Mouse (Mus musculus) adrenal gland, postnatal 10 days (tissue): ENCODE data around the gene Tdrd12. TPM values are rescaled to one million over a fixed set of nuclear protein-coding genes. Genes with fewer than 3 reads are reported as not detected.
"Not testable (repeated sequence)": the region's sequence is repeated elsewhere in the genome, so short reads cannot be mapped to it uniquely, and the experiment has no call there.

Experiments
- DNase-seq: peaks from one replicate; pipeline ENCODE4 v3.0.0; 2021; ENCODE audit warnings: mixed read lengths
- total RNA-seq, 2 experiments: library from RNA; stranded (reverse); gene quantifications; 2 replicates each; pipeline ENCODE4 v1.2.3; 2021

Gene Tdrd12
- total RNA-seq, 2 experiments from 2014 or later, result 0.30 to 0.33 TPM

DNA sequence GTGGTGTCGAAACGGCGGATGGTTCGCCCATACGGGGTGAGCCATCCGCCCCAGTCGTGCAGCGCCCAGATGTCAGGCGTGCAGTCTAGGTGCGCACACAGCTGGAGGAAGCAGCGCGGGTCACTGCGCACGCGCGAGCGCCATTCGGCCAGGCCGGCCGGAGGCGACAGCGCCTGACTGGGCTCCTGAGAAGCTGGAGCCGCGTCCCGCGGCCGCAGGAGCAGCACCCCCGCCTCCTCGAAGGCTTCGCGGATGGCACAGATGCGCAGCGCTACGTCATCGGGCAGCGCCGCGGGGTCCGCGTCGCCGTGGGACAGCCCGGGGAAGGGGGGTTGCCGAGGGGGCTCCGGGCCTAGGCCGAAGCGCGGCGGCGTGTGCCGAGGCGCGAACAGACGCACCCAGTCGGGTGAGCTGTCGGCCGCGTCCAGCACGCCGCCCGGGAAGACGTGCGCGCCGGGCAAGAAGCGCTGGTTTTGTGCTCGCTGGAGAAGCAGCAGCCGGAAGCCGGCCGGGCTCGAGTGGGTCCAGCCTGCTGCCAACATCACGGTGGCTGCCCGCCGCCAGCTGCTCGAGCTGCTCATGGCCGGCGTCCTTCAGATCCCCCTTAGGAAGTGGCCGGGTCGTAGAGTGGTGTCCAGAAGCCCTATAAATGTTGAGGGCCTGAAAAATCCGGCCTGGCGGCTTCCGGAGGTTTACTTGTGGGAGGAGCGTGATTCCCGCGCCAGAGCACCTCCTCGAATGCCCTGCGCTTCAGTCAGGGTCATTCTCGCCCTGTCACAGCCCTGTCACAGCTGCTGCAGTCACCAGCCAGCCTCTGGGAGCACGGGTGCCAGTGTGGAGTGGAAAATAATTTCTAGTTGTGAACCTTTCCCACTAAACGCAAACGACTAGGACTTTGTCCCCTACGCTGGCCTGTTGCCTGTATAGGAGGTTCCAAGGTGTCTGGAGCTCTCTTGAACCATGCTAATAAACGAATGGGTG lies 18.0 kb upstream of the Tdrd12 start:
- peak; percentile 93 for DNase-seq

DNA sequence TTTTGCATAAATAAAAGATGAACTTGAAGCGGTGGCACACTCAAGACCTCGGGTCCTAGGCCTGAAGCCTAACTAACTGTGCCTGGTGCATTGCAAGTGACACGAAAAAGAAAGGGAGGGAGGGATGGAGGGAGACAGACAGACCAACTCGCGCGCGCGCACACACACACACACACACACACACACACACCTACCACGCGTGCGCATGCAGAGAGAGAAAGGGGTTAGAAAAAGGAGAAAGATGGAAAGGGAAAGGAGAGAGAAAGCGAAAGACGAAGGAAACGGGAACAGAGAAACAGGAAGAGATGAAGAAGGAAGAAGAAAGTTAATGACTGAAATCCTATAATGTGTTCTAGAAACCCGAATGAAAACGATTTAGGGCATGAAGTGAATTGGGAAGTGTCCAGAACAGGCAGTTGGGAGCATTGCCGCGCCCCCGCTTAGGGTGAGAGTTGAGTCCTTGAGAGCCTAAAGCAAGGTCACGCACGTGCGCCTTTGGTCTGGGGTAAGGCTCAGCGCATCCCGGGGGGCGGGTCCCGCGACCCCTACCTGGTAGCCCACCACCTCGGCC lies 17.1 kb upstream of the Tdrd12 start:
- peak; percentile 41 for DNase-seq

DNA sequence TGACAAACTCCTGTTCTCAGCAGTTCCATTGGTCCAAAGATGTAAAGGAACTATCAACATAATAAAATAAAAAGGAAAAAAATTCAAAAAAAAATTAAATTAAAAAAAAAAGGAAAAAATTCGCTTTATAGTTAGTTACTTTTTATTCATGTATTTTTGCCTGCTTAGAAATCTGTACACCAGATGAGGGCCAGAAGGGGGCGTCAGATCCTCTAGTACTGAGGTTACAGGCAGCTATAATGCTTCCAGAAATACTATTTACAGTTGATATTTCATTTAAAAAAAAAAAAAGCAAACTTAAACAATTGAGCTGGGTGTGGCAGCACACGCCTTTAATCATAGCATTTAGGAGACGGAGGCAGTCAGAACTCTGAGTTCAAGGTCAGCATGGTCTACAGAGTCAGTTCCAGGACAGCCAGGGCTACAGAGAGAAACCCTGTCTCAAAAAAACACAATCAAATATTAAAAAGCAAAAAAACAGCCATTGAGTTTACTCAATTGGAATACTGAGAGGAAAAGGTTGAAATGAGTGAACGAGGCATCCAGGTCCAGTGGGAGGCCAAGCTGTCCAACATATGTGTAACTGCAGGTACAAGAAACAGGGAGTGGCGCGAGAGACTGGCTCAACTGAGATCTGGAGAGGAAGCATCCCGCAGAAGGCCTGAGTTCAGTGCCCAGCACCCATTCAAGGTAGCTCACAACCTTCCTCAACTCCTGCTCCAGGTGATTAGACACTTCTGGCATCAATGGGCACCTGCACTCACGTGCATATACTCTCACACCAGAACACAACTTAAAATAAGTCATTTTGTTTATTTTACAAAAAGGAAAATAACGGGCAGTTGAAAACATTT lies 16.4 kb upstream of the Tdrd12 start:
- peak; percentile 51 for DNase-seq

DNA sequence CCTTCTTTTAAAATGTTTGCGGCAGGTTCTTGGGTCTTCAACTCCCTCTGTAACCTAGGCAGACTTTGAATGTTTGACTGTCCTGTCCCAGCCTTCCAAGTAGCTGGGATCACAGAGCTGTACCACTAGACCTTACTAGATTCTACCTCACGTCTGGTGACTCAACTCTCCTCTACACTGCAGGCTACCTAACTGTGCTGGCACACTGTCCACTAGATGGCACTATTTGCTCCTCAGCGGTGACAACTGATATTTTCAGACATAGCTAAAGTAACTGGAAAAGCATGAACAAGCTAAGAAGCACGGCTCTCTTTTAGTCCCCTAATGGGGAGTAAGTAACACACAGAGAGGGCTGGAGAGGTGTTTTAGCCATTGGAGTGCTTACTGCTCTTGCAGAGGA lies 8.3 kb upstream of the Tdrd12 start:
- peak; percentile 67 for DNase-seq

DNA sequence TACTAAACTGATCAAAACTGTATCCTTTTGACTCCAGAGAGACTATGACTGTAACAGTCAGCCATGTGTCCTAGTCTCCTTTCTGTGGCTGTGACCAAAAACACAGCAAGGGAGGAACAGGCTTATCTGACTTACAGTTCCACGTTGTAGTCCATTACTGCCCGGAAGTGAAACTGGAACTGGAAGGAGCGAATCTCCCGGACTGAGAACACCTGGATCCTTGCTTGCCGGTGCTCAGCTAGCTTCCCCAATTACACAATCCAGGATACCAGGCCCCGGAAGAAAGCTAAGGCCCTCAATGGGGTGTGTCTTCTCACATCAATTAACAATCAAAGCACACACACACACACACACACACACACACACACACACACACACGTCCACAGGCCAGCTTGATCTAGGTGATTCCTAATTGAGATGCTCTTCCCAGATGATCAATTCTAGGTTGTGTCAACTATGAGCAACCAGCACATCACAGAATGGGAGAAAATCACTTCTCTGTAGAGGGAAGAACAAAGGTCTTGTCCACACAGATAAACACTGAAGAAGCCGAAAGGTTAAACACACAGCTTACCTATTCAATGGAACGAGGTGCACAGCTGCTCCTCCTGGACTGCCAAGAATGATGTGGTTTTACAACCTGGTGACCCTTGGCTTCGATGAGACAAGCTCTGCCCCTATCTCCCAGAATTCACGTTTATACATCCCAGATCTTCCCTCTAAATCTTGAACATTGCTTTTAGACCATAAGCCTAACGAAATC lies 1.6 kb downstream of the Tdrd12 start:
- DNase-seq, result no peak

DNA sequence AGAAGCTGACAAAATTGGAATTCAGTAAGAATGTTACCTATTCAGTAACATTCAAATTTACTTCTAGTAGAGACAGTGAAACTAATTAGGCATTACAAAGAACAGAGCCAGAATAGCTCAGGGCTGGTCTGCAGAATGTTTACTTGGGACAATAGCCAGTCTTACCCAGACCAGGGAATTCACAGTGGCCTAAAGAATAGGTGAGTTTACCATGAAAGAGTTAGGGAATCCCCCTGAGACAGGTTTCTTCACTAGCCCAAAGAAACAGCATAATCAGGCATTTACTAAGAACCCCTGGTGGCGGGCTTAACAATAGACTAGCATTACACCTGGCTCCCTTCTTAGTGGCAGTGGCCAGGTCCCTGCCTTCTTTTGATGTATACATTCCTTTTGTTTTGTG lies 7.0 kb downstream of the Tdrd12 start:
- DNase-seq, result not testable (repeated sequence)

DNA sequence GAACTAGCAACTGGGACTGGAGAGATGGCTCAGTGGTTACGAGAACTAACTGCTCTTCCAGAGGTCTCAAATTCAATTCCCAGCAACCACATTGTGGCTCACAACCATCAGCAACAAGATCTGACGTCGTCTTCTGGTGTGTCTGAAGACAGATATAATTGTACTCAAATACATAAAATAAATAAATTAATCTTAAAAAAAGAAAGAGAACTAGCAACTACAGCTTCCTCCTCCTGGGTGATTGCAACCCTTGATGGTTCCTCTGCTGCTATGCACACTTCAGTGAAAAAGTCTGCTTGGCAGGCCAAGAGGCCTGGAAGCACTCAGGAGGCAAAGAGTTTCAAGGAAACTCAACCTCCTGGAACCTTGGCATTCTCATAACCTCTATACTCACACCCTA lies 7.5 kb downstream of the Tdrd12 start:
- DNase-seq, result no peak

DNA sequence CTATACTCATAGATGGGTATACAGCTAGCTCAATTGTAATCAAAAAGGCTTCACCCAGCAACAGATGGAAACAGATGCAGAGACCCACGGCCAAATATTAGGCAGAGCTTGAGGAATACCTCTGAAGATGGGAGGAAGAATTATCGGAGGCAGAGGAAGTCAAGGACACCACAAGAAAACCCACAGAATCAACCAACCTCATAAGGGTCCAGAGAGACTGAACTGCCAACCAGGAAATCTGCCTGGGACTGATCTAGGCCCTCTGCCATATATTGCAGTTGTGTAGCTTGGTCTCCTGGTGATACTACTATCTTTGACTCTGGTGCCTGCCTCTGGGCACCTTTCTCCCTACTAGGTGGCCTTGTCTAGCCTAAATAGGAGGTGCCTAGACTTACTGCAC lies 10.8 kb downstream of the Tdrd12 start:
- DNase-seq, result no peak

DNA sequence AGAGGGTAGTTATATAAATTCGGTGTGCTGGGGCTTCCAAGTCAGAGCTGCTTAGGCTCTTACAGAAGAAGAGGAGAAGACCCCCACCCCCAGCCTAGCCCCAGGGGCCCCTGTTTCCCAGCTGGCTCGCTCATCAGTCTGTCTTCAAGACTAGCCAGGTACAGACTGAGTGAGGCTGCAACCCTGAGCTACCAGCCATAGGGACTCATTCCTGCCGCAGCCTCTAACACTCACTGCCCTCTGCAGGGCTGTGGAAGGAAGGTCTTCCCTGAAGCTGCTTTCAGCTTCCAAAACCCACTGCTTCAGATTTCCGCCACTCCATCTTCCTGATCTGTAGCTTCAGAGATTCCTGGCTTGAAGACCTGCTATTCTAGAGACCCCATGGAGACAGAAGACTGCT lies 35.5 kb downstream of the Tdrd12 start:
- DNase-seq, result peak; percentile 5

DNA sequence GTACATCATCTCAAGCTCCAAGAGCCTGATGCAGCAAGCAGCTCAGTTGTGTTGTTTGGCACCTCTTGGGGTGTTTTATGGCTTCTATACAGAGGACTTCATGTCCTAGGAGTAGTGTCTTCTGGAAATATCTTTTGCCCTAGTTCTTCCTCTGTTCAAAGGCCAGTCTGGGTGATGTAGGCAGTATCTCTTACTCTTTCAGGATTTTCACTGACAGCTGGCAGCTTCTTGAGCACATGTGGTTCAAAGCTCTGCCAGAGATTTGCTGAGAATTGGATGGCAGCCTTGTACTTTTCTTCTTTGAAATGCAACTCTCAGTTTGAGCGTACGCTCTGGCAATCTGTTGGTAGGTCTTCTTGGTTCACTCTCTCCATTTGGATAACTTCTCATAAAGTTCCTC lies 40.0 kb downstream of the Tdrd12 start:
- DNase-seq, result no peak

DNA sequence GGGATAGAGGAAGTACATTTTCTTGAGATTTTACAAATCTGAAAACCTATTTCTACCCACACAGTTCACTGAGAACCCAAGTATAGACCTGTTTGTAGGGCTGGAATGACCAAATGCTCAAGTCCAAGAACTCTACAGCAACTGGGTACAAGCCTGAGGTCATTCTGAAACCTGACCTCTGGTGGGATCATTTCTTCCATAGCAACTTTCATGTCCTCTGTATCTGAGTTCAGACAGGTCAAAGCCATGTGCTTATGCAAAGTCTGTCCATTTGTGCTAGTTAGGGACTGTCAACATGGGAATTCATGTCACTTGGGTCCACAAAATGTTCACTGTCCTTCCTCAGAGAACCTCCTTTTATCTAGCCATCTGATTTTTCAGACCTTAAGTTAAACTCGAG lies 46.5 kb downstream of the Tdrd12 start:
- DNase-seq, result no peak

DNA sequence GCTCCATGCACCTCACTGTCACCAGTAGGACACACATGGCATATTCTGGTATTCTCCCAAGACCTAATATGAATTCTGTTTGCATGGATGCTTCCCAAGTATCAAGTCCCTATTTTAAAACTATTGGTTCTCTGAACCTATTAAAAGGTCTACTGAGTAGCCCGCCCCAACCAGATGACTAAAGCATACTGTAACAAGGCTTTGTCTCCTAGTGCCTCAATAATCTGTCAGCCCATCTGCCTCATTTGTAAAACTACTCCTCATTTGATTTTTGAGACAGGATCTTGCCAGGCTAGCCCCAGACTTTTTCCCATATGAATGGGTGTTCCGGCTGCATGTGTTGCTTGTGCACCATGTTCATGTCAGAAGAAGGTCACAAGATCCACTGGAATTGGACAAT lies 47.4 kb downstream of the Tdrd12 start:
- no peak for DNase-seq

DNA sequence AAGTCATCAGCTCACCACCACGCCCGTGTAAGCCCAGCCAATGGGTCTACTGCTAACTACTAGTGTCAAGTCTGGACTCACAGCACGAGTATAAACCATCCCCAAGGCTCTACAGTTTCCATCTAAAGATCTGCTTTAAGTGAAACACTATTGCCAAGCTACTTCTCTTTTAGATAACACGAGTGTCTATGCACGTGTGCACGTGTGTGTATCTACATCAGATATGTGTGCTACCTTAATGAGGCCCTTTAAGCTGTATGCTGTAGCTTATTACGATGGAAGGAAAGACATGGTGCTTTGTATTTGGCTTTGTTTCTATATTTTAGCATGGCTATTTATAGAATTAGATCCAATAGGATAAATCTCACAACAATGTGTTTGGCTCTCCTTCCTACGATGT lies 51.0 kb downstream of the Tdrd12 start:
- DNase-seq, result no peak

DNA sequence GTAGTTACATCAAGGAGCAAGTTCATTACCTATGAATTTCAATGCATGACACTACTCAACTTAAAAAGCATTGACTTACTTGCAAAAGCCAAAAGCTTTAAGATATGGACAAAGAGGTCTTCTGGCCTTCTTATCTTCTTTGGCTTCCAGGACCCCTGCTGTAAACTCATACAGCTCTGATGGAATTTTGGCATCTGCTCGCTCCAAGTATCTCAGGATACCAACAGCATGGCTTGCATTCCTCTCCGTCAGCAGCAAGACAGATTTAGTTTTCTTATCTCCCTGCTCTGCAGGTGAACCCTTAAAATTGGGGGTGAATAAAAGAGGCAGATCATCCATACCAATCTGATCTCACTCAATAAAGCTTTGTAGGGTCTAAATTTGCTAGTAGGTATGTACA lies 52.4 kb downstream of the Tdrd12 start:
- DNase-seq, result no peak

DNA sequence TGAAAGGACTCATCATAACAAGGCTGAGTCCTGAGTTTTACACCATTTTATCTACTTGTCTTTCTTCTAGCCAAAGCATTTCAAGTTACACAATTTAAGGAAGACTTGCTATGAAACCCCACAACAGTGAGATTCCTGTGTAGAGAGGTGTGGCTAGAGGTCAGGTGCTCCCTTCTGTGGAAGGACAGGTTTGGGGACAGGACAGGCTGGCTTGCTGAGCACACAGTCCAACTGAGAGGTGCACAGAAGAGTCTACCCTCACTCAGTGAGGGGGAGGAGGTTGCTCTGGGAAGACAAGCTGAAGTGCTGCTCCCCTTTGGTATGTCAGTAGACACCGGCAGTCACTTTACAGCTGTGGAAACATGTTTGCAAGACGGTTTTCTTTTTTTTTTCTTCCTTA lies 61.1 kb downstream of the Tdrd12 start:
- no peak for DNase-seq

DNA sequence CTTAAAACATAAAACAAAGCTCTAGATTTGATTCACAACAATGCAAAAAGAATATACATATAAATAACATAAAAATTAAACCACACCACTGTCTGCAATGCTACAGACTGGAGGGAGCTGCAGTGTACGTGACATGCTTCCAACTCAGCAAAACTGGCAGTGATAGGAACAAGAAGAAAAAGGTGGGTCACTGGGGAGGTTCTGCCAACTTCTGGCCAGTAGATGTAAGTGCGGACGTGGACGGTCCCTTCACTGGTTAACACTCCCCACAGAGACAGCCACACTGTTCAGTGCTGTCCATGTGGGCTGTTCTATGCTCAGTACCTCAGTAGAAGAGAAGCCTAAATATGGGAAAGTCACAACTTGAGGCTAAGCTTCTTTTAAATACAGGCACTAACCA lies 66.8 kb downstream of the Tdrd12 start:
- no peak for DNase-seq

DNA sequence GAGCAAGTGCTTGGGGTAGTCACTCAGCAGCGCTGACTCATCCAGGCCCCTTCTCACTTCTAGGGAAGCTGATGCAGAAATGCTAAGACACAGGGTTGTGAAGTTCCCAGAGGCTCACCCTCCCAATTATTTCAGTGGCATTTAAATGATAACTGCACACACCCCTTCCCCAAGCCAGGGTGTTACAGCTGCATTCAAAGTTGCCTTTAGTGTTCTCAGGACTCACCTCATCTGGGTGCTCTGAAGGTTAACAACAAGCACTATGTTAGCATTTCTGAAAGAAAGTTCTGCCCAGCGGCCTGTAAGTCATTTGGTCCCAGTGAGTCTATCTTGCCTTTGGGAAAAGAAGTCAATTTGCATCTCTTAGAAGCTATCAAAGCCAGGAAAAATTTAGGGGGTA lies 69.7 kb downstream of the Tdrd12 start:
- no peak for DNase-seq

DNA sequence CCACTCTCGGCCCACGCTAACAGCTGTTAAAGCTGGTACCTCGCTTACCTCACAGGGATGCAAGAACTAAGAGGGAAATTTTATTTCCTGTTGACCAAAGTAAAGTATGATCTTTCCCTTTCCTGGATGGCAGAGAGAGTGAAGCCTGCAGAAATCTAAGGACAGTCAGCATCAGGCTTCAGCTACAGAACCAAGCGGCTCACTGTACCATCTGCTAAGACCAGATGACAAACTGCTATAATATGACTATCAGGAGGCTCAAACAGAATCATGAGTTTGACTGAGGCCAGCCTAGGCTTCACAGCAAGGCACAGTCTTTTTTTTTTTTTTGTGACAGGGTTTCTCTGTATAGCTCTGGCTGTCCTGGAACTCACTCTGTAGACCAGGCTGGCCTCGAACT lies 72.5 kb downstream of the Tdrd12 start:
- DNase-seq, result no peak

DNA sequence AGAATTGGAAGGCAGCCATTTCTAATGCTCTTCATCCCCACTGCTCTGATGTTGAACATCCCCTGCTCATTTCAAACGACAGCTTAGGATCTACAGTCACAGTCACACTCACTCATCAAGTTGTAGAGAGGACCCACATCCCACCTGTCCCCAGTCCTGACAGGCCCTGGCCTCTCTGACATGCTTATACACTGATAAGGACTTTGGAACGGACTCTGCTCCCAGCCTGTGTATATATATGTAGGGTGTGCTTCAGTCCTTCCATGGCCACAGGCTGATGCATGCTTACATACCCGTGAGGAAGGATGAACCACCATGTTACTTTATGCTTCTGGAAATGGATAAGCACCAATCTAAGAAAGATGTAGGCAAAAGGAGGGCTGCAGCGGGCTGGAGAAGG lies 76.6 kb downstream of the Tdrd12 start:
- DNase-seq, result no peak

DNA sequence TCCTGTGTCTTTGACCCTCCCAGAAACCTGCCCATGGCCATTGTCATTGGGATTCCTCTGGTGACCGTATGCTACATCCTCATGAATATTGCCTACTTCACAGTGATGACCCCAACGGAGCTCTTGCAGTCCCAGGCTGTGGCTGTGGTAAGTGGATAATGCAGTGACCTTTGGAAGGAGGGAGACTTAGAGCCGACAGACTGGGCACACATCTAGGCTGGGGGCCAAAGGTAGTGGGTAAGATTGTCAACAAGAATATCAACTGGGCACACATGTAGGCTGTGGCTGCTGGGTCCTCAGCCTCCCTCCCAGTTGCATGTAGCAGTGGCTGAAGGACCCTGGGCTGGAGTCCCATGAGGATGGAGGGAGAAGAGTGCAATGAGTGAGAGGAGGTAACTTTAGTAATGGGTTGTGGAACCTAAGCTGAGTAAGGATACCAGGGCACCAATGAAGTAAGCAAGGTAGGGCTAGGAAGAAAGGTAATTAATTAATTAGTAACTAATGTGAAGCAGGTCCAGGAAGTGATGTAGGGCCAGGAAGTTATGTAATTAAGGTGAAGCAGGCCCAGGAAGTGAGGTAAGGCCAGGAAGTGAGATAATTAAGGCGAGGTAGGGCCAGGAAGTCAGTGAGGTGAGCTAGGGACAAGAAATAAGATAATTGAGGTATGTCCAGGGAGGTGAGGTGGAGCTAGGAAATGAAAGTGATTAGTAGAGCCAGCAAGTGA lies 81.3 kb downstream of the Tdrd12 start:
- no peak for DNase-seq

DNA sequence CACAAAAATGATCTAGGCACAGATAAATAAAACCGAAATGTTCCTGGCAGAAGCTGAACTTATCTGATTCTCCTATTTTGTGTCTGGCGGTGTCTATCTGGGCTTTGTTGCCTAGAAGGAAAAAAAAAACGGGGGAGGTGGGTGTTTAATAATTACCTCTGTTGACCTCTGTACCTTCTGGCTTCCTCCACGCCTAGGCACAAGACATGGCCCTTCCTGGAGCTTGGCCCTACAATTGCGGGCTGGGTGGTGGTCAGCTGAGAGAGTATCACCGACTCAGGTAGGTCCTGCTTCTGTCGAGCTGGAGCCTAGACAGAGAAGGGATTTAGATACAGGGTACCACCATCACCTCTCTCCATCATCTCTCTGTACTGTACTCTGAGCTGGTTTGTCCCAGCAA lies 88.7 kb downstream of the Tdrd12 start:
- no peak for DNase-seq
